In genomic region chr3:130940302-130940867, GRCm38 (mm10) we compare ENCODE assay signal across 11 mouse cellular contexts.
DNase-seq lines count a peak whose midpoint lies in the region; ATAC-seq and TF ChIP-seq lines count a peak whose summit lies in the region.
"Had no signal": no experiment of that assay in that cellular context is flagged by ENCODE, and none has a peak within 500 bp of the region (broad histone marks: within the 10 kb centered on the region; RNA-seq: fewer than 3 reads in every experiment).

No protein-coding gene starts in this region.

- H3K9me3 ChIP-seq in forebrain, postnatal 0 days (ENCODE audit: low read length): no peaks in the 10 kb centered on the region
- H3K9me3 ChIP-seq in forebrain, embryonic 16.5 days (ENCODE audit: control insufficient read depth, low read length): no peaks in the 10 kb centered on the region
- no peaks in the 10 kb centered on the region for H3K9me3 ChIP-seq in limb, embryonic 14.5 days (ENCODE audit: control insufficient read depth, low read length)
- H3K9me3 ChIP-seq in forebrain, embryonic 12.5 days: no peaks in the 10 kb centered on the region
- H3K9me3 ChIP-seq: stomach, embryonic 15.5 days had no signal

- ATAC-seq in forebrain, postnatal 0 days: peak; percentile 16; the same call in 1 of the 2 replicates
- no peak for ATAC-seq in forebrain, embryonic 16.5 days
- peak; percentile 39; the same call in 1 of the 2 replicates for ATAC-seq in limb, embryonic 14.5 days (ENCODE audit: low FRiP score, low read depth)
- no peak for ATAC-seq in forebrain, embryonic 12.5 days (ENCODE audit: low FRiP score)

- H3K9ac ChIP-seq in forebrain, postnatal 0 days: no peak overlapping the region
- H3K9ac ChIP-seq in forebrain, embryonic 16.5 days (replicated peaks; ENCODE audit: low read depth, low read length): no peak overlapping the region
- H3K9ac ChIP-seq in limb, embryonic 14.5 days (ENCODE audit: low read depth, low read length, severe bottlenecking): no peak overlapping the region
- no peak overlapping the region for H3K9ac ChIP-seq in forebrain, embryonic 12.5 days
- H3K9ac ChIP-seq: stomach, embryonic 15.5 days had no signal

- WGBS in forebrain, postnatal 0 days: 65% methylated on average over 5 of the region's 5 CpGs
- 76% methylated on average over 5 of the region's 5 CpGs for WGBS in forebrain, embryonic 16.5 days
- WGBS in limb, embryonic 14.5 days: 77% methylated on average over 5 of the region's 5 CpGs
- WGBS in forebrain, embryonic 12.5 days: 91% methylated on average over 5 of the region's 5 CpGs

- no peak overlapping the region for H3K27ac ChIP-seq in forebrain, postnatal 0 days (ENCODE audit: low read depth, low read length)
- H3K27ac ChIP-seq in forebrain, embryonic 16.5 days (ENCODE audit: low read length): no peak overlapping the region
- H3K27ac ChIP-seq in limb, embryonic 14.5 days (replicated peaks; ENCODE audit: low read depth, low read length): no peak overlapping the region
- no peak overlapping the region for H3K27ac ChIP-seq in forebrain, embryonic 12.5 days
- H3K27ac ChIP-seq: macrophage; stomach, embryonic 15.5 days had no signal

- H3K27me3 ChIP-seq in forebrain, postnatal 0 days (ENCODE audit: insufficient read depth, low read length): no peaks in the 10 kb centered on the region
- H3K27me3 ChIP-seq in forebrain, embryonic 16.5 days (replicated peaks; ENCODE audit: control insufficient read depth, insufficient read depth, low read length): no peaks in the 10 kb centered on the region
- no peaks in the 10 kb centered on the region for H3K27me3 ChIP-seq in limb, embryonic 14.5 days (ENCODE audit: control insufficient read depth, insufficient read depth, low read length)
- peaks cover 7% of the 10 kb centered on the region; the same call in 1 of the 2 replicates for H3K27me3 ChIP-seq in forebrain, embryonic 12.5 days
- H3K27me3 ChIP-seq: stomach, embryonic 15.5 days had no signal

- intact Hi-C loops in left cerebral cortex, postnatal 4 days (cut with DNase I): no loop called here

- no peak overlapping the region for H3K4me2 ChIP-seq in forebrain, postnatal 0 days (ENCODE audit: low read depth)
- no peak overlapping the region for H3K4me2 ChIP-seq in forebrain, embryonic 16.5 days (ENCODE audit: low read length)
- H3K4me2 ChIP-seq in limb, embryonic 14.5 days (replicated peaks; ENCODE audit: low read depth, low read length, severe bottlenecking): no peak overlapping the region
- H3K4me2 ChIP-seq in forebrain, embryonic 12.5 days: no peak overlapping the region
- H3K4me2 ChIP-seq: stomach, embryonic 15.5 days had no signal

- no peak for TF ChIP-seq CTCF in forebrain, postnatal 0 days (IDR thresholded peaks at IDR 0.05; ENCODE audit: low read depth)

- no peaks in the 10 kb centered on the region for H3K4me1 ChIP-seq in forebrain, postnatal 0 days (ENCODE audit: insufficient read depth)
- H3K4me1 ChIP-seq in forebrain, embryonic 16.5 days (replicated peaks; ENCODE audit: control insufficient read depth, insufficient read depth, low read length): peaks cover 2% of the 10 kb centered on the region
- peaks cover 11% of the 10 kb centered on the region; the same call in 1 of the 2 replicates for H3K4me1 ChIP-seq in limb, embryonic 14.5 days (ENCODE audit: control insufficient read depth, insufficient read depth, low read length)
- H3K4me1 ChIP-seq in forebrain, embryonic 12.5 days: peaks cover 9% of the 10 kb centered on the region

- DNase-seq in forebrain, postnatal 0 days: peak; percentile 24
- peak; percentile 87 for DNase-seq in left cerebral cortex, postnatal 4 days
- no peak for DNase-seq in left cerebral cortex, adult 8-10 months (ENCODE audit: low spot score in 2 of 2)
- DNase-seq in NIH3T3 (ENCODE audit: low read depth): peak; percentile 72
- no peak for DNase-seq in limb, embryonic 14.5 days (ENCODE audit: low spot score)
- DNase-seq in urinary bladder, postnatal 25 days (ENCODE audit: low spot score): no peak
- DNase-seq: kidney, postnatal 14 days had no signal

- TF ChIP-seq POLR2A in limb, embryonic 14.5 days (IDR thresholded peaks at IDR 0.05; ENCODE audit: borderline replicate concordance, extremely low read depth, insufficient read depth, insufficient read length): no peak

- H3K4me3 ChIP-seq in forebrain, postnatal 0 days (ENCODE audit: low read depth, low read length): no peak overlapping the region
- H3K4me3 ChIP-seq in forebrain, embryonic 16.5 days (replicated peaks; ENCODE audit: low read length): no peak overlapping the region
- H3K4me3 ChIP-seq in limb, embryonic 14.5 days (replicated peaks; ENCODE audit: low read length): no peak overlapping the region
- H3K4me3 ChIP-seq in forebrain, embryonic 12.5 days (replicated peaks): no peak overlapping the region
- H3K4me3 ChIP-seq: stomach, embryonic 15.5 days had no signal

- H3K36me3 ChIP-seq in forebrain, postnatal 0 days (ENCODE audit: insufficient read depth): no peaks in the 10 kb centered on the region
- no peaks in the 10 kb centered on the region for H3K36me3 ChIP-seq in forebrain, embryonic 16.5 days (ENCODE audit: control insufficient read depth, insufficient read depth)
- no peaks in the 10 kb centered on the region for H3K36me3 ChIP-seq in limb, embryonic 14.5 days (ENCODE audit: control insufficient read depth, insufficient read depth, low read length)
- H3K36me3 ChIP-seq in forebrain, embryonic 12.5 days (replicated peaks): no peaks in the 10 kb centered on the region
- H3K36me3 ChIP-seq: stomach, embryonic 15.5 days had no signal

Comparison
In these comparisons a context has a peak if more than half of its experiments do, and no peak if none do; other contexts are left out.
1. ATAC-seq: peak in forebrain, postnatal 0 days (single experiment) and limb, embryonic 14.5 days (single experiment); none in forebrain, embryonic 16.5 days (single experiment) and forebrain, embryonic 12.5 days (single experiment).
2. DNase-seq: peak in forebrain, postnatal 0 days (single experiment), left cerebral cortex, postnatal 4 days (single experiment) and NIH3T3 (single experiment); none in left cerebral cortex, adult 8-10 months (0 of 2), limb, embryonic 14.5 days (single experiment) and urinary bladder, postnatal 25 days (single experiment).